Mouse (Mus musculus): ENCODE data around the gene Unc79.

Gene Unc79

DNA sequence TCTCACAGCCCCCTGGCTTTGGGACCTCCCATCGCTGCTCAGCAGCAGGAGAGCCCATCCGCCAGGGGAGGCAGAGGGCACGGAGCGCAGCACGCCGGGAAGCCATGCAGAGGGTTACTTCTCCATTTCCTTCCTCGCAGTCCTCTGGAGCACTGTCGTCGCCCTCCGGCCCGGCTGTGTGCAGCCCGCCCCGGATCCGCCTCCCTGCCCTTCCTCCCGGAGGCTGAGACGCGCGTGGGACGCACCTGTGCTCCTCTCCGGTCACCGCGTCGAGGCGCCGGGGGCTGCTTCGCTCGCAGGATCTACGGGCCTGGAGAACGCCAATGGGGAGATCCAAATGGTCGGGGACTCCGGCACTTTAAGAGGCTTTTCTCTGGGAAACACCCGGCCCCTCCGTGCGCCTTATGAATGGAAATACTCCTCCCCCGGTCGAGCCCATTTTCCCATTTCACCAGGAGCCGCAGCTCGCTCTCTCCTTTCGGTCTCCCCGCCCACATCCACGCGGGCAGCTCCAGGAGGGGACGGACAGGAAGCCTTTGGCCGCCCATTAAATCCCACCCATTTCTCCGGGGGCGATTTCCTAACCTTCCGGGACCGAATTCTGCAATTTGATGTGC, at the start of gene Unc79:
TSS of gene Unc79 (plus strand) at position 82 of the 617 bp plus-strand sequence.
- no peak for DNase-seq (ENCODE audit: low spot score)

GRCm38 (mm10) chr12:102899091-102899490, 49.6 kb upstream of the Unc79 start, which contains the start of gene Cox8c:
Cox8c (plus strand) TSS chr12:102899316.
- no peak for DNase-seq (ENCODE audit: low spot score)

DNA sequence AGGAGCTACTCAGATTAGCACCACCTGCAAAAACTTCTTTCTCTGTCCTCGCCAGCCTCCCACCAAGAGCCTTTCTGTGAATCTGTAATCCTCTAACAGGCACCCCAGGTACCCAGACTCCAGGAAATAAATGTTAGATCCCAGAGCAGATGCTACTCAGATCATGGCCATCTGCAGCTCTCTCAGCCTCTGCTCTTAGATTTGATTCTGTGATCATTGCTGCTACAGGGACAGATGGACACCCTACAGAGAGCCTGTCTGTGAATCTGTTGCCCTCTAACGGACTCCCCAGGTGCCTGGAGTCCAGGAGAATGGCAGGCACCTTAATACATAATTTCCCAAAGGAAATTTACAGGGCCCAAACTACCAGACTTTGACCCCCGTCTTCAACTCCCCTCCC, 40.5 kb upstream of the Unc79 start:
- DNase-seq (ENCODE audit: low spot score): no peak

DNA sequence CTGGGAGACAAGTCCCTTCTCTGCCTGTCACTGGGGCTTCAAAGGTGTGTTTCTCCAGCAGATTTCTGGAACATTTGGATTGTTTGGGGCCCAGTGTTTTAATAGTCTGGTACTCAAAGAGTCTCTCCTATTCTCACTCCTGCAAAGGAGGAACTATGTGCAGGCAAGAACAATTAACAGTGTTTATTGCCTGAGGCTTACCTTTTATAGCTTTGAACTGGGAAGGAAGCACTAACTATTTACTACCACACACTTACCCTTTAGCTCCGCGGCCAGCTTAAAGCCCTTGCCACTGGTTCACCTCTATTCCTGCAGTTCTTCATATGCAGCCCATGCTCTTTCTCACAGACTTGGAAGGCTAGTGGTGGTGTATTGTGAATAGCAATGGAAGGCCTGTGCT, 32.6 kb upstream of the Unc79 start:
- DNase-seq (ENCODE audit: low spot score): no peak

GRCm38 (mm10) chr12:102929764-102930163, 18.9 kb upstream of the Unc79 start:
- no peak for DNase-seq (ENCODE audit: low spot score)

DNA sequence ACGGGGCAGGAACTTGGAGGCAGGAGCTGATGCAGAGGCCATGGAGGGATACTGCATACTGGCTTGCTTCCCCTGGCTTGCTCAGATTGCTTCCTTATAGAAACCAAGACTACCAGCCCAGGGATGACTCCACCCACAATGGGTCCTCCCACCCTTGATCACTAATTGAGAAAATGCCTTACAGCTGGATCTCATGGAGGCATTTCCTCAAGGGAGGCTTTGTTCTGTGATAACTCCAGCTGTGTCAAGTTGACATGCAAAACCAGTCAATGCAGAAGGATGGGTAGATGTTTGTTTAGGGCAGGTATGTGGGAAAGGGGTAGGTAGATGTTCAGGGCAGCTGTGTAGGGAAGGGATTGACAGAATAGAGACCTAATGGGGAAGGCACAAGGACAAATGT, 18.3 kb upstream of the Unc79 start:
- DNase-seq (ENCODE audit: low spot score): no peak

DNA sequence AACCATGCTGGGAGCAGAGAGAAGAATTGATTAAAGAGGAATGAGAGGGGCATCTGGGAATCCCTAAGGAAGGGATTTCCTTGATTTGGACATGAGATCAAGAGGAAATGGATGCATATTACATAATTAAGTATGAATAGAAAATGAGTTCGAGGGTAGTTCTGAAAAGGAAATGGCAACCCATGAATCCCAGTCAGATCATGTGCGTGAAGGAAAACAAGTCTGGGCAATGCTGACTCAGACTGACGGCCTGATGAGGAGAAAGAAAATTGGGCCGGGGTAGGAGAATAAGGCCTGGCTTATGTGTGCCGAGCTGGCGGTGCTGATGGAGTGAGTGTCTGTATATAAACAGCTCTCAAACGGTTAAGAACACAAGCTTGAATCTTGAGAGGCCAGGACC, 17.9 kb upstream of the Unc79 start:
- DNase-seq (ENCODE audit: low spot score): no peak

DNA sequence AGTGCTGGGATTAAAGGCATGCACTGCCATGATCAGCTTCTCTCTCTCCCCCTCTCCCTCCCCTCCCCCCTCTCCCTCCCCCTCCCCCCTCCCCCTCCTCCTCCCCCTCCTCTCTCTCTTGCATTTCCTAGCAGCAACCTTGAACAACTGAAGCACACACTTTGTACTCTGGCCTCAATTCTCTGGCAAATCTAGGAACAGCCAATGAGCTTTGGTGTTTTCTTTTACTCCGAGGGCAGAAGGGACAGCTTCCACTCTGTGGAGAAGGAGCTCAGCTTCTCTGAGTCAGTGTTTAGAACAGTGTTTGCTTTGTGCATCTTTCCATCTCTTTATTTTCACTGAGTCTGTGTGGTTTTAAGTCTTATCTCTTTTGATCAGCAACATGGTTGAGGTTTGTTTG, 12.8 kb upstream of the Unc79 start:
- DNase-seq (ENCODE audit: low spot score): no peak

GRCm38 (mm10) chr12:102945571-102945970, 3.1 kb upstream of the Unc79 start:
- DNase-seq (ENCODE audit: low spot score): no peak

- DNase-seq (ENCODE audit: low spot score): no peak
These were observed 833 bp upstream of the Unc79 start for GRCm38 (mm10) chr12:102947826-102948225.

- DNase-seq (ENCODE audit: low spot score): no peak
These were observed 943 bp downstream of the Unc79 start for GRCm38 (mm10) chr12:102949395-102950208.

- no peak for DNase-seq (ENCODE audit: low spot score)
These were observed 11.6 kb downstream of the Unc79 start for GRCm38 (mm10) chr12:102960051-102960775.

DNA sequence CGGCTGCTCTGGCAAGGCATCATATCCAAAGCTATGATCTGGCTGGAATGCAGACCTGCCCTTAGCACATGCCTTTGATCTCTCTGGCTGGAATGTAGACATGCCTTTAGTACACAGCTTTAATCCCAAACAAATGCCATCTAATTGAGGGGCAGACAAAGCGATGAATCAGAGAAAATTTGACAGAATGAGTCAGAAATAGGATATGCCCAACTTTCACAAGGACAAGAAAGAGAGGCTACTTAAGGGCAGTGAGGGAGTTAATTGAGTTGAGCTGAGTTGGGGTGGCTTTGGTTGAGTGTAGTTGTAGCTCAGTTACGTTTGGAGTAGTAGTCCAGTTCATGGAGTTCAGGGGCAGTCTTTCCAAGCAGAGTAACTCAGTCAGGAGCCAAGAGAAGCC, 12.4 kb downstream of the Unc79 start:
- DNase-seq (ENCODE audit: low spot score): no peak

DNA sequence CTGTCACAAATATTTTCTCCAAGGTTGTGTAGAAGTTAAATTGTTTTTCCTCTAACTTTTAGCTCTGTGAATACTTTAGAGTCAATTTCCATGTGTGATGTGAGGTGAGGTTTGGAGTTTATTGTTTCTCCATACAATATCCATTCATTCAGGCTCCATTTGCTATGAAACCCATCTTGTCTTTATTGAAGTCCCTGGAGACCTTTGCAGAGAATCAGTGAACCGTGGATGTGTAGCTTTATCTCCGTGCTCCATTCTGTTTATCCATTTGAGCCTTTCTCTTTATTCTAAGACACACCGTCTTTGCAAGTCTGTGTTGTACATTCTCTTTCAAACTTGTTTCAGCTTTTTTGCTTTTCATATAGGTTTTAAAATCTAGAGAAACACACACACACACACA, 15.8 kb downstream of the Unc79 start:
- no peak for DNase-seq (ENCODE audit: low spot score)

GRCm38 (mm10) chr12:102980584-102980983, 31.9 kb downstream of the Unc79 start:
- DNase-seq (ENCODE audit: low spot score): no peak

- no peak for DNase-seq (ENCODE audit: low spot score)
These were observed 32.9 kb downstream of the Unc79 start for GRCm38 (mm10) chr12:102981543-102981942.

DNA sequence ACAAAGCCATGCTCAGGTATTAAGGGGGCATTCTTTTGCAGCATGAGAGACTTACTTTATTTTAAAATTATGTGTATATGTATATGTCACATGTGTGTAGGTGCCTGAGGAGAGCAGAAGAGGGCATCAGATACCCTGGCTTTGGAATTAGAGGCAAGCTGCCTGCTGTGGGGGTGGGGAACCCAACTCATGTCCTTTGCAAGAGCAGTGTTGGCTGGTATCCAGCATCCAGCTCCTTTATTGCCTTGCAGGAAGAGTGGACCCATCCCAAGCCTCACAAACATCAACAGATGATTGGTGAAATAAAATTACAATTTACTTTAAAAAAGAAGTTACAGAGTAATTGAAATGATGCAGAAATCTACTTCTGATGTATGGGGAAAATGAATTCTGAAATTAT, 36.7 kb downstream of the Unc79 start:
- DNase-seq (ENCODE audit: low spot score): no peak

DNA sequence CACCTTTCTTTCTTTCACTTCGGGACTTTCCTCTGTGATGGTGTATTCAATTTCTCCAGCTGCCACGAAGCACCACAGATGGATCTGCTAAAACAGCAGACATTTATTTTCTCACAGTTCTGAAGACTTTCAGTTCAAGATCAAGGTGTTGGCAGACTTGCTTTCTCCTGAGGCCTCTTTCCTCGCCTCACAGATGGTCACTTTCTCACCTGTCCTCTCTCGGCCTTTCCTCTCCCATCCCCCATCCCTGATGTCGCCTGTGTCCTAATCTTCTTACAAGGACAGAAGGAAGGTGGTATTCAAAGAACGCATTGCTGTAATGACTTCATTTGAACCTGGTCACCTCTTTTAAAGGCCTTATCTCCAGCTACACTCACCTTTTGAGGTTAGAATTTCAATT, 39.1 kb downstream of the Unc79 start:
- no peak for DNase-seq (ENCODE audit: low spot score)

DNA sequence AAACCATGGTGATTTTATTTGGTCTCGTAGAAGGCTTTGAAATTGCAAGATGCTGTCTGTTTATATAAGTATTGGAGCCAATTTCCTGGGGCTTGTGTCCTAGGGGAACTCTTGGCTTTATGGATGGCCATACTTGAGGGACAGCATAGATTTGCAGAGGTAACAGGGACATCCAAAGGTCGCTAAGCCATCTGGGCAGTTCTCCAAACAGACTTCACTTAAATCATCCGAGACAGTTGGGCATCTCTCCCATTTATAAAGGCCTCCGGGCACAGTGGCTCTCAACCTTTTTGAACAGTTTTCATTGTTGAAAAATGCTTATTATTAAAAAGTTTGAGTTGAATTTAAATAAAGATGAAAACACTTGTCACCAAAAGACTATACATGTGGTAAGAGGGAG, 59.8 kb downstream of the Unc79 start:
- peak; percentile 52 for DNase-seq (ENCODE audit: low spot score)

- DNase-seq (ENCODE audit: low spot score): peak; percentile 18
These were observed 69.5 kb downstream of the Unc79 start for GRCm38 (mm10) chr12:103018161-103018560.

- DNase-seq (ENCODE audit: low spot score): no peak
These were observed 88.0 kb downstream of the Unc79 start for GRCm38 (mm10) chr12:103036692-103037091.

DNA sequence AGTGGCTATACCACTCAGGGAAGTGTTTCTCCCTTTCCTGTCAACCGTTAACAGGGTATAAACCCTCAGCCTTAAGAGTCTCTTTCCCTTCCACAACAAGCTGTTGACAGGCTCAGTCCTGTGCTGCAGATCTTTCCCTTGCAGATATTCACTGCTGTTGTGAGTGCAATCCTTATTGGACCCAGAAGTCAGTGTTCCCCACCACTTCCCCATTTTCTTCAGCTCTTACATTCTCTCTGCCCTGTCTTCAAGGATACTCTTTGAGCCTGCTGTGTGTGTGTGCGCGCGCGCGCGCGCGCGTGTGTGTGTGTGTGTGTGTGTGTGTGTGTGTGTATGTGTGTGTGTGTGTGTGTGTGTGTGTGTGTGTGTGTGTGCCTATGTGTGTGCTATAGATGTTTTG, 90.7 kb downstream of the Unc79 start:
- no peak for DNase-seq (ENCODE audit: low spot score)

DNA sequence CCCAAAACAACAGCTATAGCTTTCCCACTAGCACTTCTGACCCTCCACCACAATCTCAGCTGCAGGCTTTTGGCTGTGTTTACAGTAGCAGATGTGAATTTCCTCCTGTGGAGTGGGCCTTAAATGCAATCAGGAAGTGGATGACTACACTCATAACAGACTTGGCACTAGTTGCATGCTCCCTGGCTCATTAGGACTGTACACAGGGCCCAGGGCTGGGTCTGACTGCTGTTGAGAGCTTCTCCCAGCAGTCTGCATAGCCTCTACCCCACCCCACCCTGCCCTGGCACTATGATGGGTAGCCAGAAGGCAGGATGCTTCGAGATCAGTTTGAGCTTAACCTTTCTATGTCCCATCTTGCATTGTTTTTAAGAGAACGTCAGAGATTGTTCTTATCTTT, 91.5 kb downstream of the Unc79 start:
- no peak for DNase-seq (ENCODE audit: low spot score)

Data from adipocyte (in vitro differentiated cells).